Mouse (Mus musculus) kidney, embryonic 15.5 days (tissue): ENCODE results near the gene Apoa2. TPM values are rescaled to one million over a fixed set of nuclear protein-coding genes. Genes with fewer than 3 reads are reported as not detected.

Experiments
- ATAC-seq: fragments of 200-750 bp; cut with Nextera tagmentation; replicated peaks from 2 replicates; pipeline ENCODE4 v1.8.0; 2017; ENCODE audit warnings: moderate TSS enrichment; ENCODE audit not compliant: low FRiP score
- H3K27ac ChIP-seq: fragments of 300-500 bp; sonication (generic); 2 replicates; pipeline ENCODE4 v1.5.1; 2015; ENCODE audit warnings: mild to moderate bottlenecking, inconsistent platforms
- H3K27me3 ChIP-seq: fragments of 300-500 bp; sonication (generic); 2 replicates; pipeline ENCODE4 v1.6.1; 2015; ENCODE audit warnings: inconsistent platforms
- H3K36me3 ChIP-seq: fragments of 300-500 bp; sonication (generic); 2 replicates; pipeline ENCODE4 v1.6.1; 2015; ENCODE audit warnings: inconsistent platforms
- H3K4me1 ChIP-seq: fragments of 300-500 bp; sonication (generic); 2 replicates; pipeline ENCODE4 v1.6.1; 2015; ENCODE audit warnings: inconsistent platforms
- H3K4me2 ChIP-seq: fragments of 300-500 bp; sonication (generic); 2 replicates; pipeline ENCODE4 v1.6.1; 2015; ENCODE audit warnings: moderate library complexity, mild to moderate bottlenecking, inconsistent platforms
- H3K4me3 ChIP-seq: fragments of 300-500 bp; sonication (generic); replicated peaks from 2 replicates; pipeline ENCODE4 v1.5.1; 2015; ENCODE audit warnings: mild to moderate bottlenecking, inconsistent platforms
- H3K9ac ChIP-seq: fragments of 300-500 bp; sonication (generic); 2 replicates; pipeline ENCODE4 v1.6.1; 2015; ENCODE audit warnings: mild to moderate bottlenecking, inconsistent platforms
- H3K9me3 ChIP-seq: fragments of 300-500 bp; sonication (generic); replicated peaks from 2 replicates; pipeline ENCODE4 v1.6.1; 2016; ENCODE audit warnings: inconsistent platforms
- WGBS: fragments of 180-500 bp; shearing (Covaris S2); methylation state at CpG from one replicate; pipeline ENCODE4 v1.1.7; 2015; ENCODE audit warnings: mixed read lengths; 5-methylcytosine and 5-hydroxymethylcytosine counted together
- polyA plus RNA-seq: library from polyadenylated mRNA; unstranded; fragments of >200 nt; fragmentation: Nextera tagmentation; extraction: Ambion mirVana; gene quantifications from 2 replicates; pipeline ENCODE4 v1.2.1, GENCODE M21; 2015

Gene Apoa2
- polyA plus RNA-seq, 1 experiment from 2014 or later: 97.5 TPM

DNA sequence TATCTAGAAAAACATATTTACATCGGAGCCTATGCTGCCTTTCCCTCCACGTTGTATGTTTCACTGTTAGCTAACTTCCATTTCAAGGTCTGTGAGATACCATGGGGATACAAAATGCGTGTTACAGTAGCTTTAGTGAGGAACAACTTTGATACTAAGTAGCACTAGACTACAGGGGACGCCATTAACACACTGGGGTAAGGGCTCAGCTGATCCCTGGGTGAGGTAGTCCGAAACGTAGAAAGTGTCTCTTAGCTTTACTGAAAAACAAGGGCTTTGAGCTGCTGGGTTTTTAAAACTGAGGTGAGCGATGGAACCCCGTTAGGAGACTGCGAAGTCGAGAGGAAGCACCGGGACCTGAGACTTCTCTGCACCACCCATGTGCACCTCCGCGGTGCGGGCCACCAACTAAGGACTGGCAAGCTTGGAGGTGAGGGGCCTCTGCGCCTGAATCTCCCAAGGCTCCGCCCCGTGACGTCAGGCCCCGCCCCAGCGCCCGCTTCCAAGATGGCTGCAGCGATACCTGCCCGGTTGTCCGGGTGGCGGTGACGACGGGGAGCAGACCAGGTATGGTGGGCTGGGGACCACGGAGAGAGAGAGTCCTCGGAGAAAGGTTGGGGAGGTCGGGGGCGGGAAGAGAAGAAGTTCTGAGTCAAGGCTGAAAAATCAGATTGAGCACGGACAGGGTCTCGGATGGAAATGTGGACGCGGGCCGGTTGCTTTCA, 45.2 kb downstream of the Apoa2 start, which contains the start of gene B4galt3:
Gene B4galt3 (plus strand): TSS at position 481 of the 725 bp plus-strand sequence.
- Histone ChIP-seq H3K4me2 (peak within 1 kb of the TSS; percentile 87), H3K27me3 (no peaks in the 10 kb centered on the region), H3K27ac (peak within 1 kb of the TSS; percentile 85), H3K36me3 (peaks cover 34% of the 10 kb centered on the region), H3K4me1 (peaks cover 24% of the 10 kb centered on the region), H3K9me3 (no peaks in the 10 kb centered on the region), H3K4me3 (peak within 1 kb of the TSS; percentile 82), H3K9ac (peak within 1 kb of the TSS; percentile 69)
- 3% methylated on average over 36 of the region's 36 CpGs for WGBS
- ATAC-seq: peak; percentile 95

DNA sequence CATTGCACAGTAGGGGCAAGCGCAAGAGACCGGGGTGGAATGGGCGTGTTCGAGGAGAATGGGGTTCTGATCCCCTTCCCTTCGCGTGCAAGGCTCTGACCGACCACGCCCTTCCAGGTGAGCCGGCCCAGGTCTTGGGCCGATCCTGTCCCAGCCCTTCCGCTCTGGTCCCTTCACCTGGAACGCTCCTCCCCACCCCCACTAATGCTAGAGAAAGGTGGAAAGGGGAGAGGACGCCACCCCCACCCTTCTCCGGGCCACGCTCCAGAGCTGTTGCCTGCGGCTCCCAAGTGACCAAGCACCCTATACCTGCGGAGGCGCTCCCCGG, 45.7 kb downstream of the Apoa2 start:
- H3K27ac ChIP-seq: peak overlapping the region; percentile 85
- peak overlapping the region; percentile 82 for H3K4me3 ChIP-seq
- under 1% methylated on average over 17 of the region's 19 CpGs for WGBS
- H3K9ac ChIP-seq: peak overlapping the region; percentile 69
- H3K4me1 ChIP-seq: peaks cover 24% of the 10 kb centered on the region
- peak; percentile 90 for ATAC-seq
- H3K4me2 ChIP-seq: peak overlapping the region; percentile 87
- H3K27me3 ChIP-seq: no peaks in the 10 kb centered on the region
- no peaks in the 10 kb centered on the region for H3K9me3 ChIP-seq
- H3K36me3 ChIP-seq: peaks cover 39% of the 10 kb centered on the region

GRCm38 (mm10) chr1:171271196-171271595, 46.3 kb downstream of the Apoa2 start:
- Histone ChIP-seq H3K27ac (peak overlapping the region; percentile 85), H3K4me1 (peaks cover 24% of the 10 kb centered on the region), H3K4me3 (peak overlapping the region; percentile 82), H3K27me3 (no peaks in the 10 kb centered on the region), H3K4me2 (peak overlapping the region; percentile 87), H3K9me3 (no peaks in the 10 kb centered on the region), H3K36me3 (peaks cover 46% of the 10 kb centered on the region), H3K9ac (peak overlapping the region; percentile 69)
- no peak for ATAC-seq
- 40% methylated on average over 9 of the region's 9 CpGs for WGBS

GRCm38 (mm10) chr1:171271622-171272021, 46.8 kb downstream of the Apoa2 start:
- peak overlapping the region; percentile 82 for H3K4me3 ChIP-seq
- no peaks in the 10 kb centered on the region for H3K27me3 ChIP-seq
- peak overlapping the region; percentile 87 for H3K4me2 ChIP-seq
- 0 out of 2 replicates have a peak overlapping the region, but pooled peaks have one; percentile 85 for H3K27ac ChIP-seq
- 65% methylated on average over 10 of the region's 10 CpGs for WGBS
- H3K36me3 ChIP-seq: peaks cover 50% of the 10 kb centered on the region
- no peaks in the 10 kb centered on the region for H3K9me3 ChIP-seq
- H3K4me1 ChIP-seq: peaks cover 24% of the 10 kb centered on the region
- ATAC-seq: no peak
- H3K9ac ChIP-seq: 0 out of 2 replicates have a peak overlapping the region, but pooled peaks have one; percentile 69

DNA sequence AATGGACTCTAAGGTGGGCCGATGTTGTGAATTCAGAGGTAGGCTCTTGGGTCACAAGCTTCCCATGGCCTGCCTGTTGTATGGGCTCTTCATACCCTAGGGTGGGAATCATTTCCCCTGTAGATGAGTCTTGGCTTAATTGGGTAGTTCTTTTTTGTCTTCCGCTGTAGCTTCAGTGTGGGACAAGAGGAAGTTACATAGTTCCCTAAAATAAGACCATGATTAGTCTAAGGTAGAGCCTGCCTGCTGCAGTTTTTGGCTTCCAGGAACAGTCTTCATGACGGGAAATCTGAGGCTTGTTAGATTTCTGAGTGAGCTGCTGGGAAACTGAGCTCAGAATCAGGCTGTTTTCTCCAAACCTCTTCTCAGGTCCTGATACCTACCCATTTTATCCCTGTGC, 47.2 kb downstream of the Apoa2 start:
- WGBS: 93% methylated on average over 3 of the region's 3 CpGs
- Histone ChIP-seq H3K4me3 (peak overlapping the region; percentile 82), H3K9ac (0 out of 2 replicates have a peak overlapping the region, but pooled peaks have one; percentile 69), H3K36me3 (peaks cover 55% of the 10 kb centered on the region), H3K4me2 (peak overlapping the region; percentile 87), H3K27me3 (no peaks in the 10 kb centered on the region), H3K27ac (no peak overlapping the region), H3K4me1 (peaks cover 24% of the 10 kb centered on the region), H3K9me3 (no peaks in the 10 kb centered on the region)
- no peak for ATAC-seq

DNA sequence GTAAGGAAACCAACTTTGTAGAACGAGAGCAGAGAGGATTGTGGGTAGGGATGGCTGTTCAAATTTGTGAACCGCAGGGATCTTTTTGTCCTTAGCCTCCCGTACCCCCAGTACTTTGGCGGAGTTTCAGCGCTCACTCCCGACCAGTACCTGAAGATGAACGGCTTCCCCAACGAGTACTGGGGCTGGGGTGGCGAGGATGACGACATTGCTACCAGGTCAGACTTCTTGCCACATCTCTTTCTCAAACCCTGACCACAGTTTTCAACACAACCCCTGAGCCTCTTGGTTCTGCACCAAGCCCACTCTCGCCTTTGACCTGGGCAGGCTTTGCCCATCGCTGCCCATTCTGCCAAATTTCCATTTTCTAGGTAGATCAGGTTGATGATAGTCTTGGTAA, 49.3 kb downstream of the Apoa2 start:
- Histone ChIP-seq H3K9ac (no peak overlapping the region), H3K27ac (no peak overlapping the region), H3K4me2 (no peak overlapping the region), H3K4me1 (peaks cover 24% of the 10 kb centered on the region), H3K36me3 (peaks cover 75% of the 10 kb centered on the region), H3K4me3 (no peak overlapping the region), H3K9me3 (no peaks in the 10 kb centered on the region), H3K27me3 (no peaks in the 10 kb centered on the region)
- no peak for ATAC-seq
- WGBS: 91% methylated on average over 12 of the region's 12 CpGs

DNA sequence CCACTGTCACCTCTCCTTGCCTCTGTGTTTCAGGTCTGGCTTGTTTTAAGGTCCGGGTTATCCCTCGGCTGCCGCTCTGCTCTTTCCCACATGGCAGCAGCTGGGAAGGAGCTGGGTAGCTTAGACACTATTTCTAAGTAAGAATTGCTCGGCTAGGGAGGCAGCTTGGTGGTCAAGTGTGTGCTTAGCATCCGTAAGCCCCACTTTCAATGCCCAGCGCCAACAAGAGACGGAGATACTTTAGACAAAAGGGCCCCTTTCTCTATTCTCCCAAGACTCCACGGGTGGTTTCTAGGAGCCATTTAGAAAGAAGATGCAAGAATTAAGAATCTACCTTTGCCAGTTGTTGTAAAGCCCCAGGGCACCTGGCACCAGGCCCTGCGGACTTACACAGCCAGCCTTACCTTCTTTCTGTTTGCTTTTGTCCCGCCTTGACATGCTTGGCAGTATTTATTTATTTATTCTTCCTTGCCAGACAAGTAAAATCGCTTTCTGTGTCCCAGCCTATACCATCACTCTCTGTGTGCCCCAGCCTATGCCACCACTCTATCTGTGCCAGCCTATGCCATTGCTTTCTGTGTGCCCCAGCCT, 50.4 kb downstream of the Apoa2 start:
- no peak for ATAC-seq
- Histone ChIP-seq H3K4me1 (peaks cover 28% of the 10 kb centered on the region), H3K27ac (no peak overlapping the region), H3K4me3 (no peak overlapping the region), H3K4me2 (no peak overlapping the region), H3K27me3 (no peaks in the 10 kb centered on the region), H3K9me3 (no peaks in the 10 kb centered on the region), H3K36me3 (peaks cover 77% of the 10 kb centered on the region), H3K9ac (no peak overlapping the region)
- 90% methylated on average over 11 of the region's 11 CpGs for WGBS

Other genes starting within 250 kb of the Apoa2 start
- 1.8 and 2.8 TPM in 2 replicates for gene Fcgr2b, start 248.5 kb upstream of the Apoa2 start, polyA plus RNA-seq
- 1.2 and 1.3 TPM in 2 replicates for gene Fcgr4, start 206.1 kb upstream of the Apoa2 start, polyA plus RNA-seq
- gene Fcgr3, start 160.1 kb upstream of the Apoa2 start, polyA plus RNA-seq: 7.8 and 10.5 TPM in 2 replicates
- gene Cfap126, start 111.1 kb upstream of the Apoa2 start, polyA plus RNA-seq: 2.0 and 2.1 TPM in 2 replicates
- gene Sdhc, start 74.5 kb upstream of the Apoa2 start, polyA plus RNA-seq: 307 and 309 TPM in 2 replicates
- 0.86 and 0.99 TPM in 2 replicates for gene Mpz, start 74.3 kb upstream of the Apoa2 start, polyA plus RNA-seq
- gene Pcp4l1, start 28.8 kb upstream of the Apoa2 start, polyA plus RNA-seq: 2.8 and 4.0 TPM in 2 replicates
- 0.26 and 0.81 TPM in 2 replicates for gene Nr1i3, start 11.1 kb upstream of the Apoa2 start, polyA plus RNA-seq
- 35.1 and 35.4 TPM in 2 replicates for gene Tomm40l, start 2.5 kb upstream of the Apoa2 start, polyA plus RNA-seq
- 35.0 and 36.9 TPM in 2 replicates for gene Fcer1g, start 9.3 kb downstream of the Apoa2 start, polyA plus RNA-seq
- gene Adamts4, start 25.4 kb downstream of the Apoa2 start, polyA plus RNA-seq: 10.7 and 11.6 TPM in 2 replicates
- gene Ndufs2, start 26.3 kb downstream of the Apoa2 start, polyA plus RNA-seq: 276 and 283 TPM in 2 replicates
- gene B4galt3, start 45.3 kb downstream of the Apoa2 start, polyA plus RNA-seq: 80.4 and 94.3 TPM in 2 replicates
- gene Ppox, start 56.1 kb downstream of the Apoa2 start, polyA plus RNA-seq: 63.0 and 65.4 TPM in 2 replicates
- gene Usp21, start 62.9 kb downstream of the Apoa2 start, polyA plus RNA-seq: 87.7 and 97.8 TPM in 2 replicates
- gene Ufc1, start 70.0 kb downstream of the Apoa2 start, polyA plus RNA-seq: 106 and 118 TPM in 2 replicates
- gene Dedd, start 104.1 kb downstream of the Apoa2 start, polyA plus RNA-seq: 53.1 and 55.7 TPM in 2 replicates
- 47.8 and 50.5 TPM in 2 replicates for gene Nit1, start 120.6 kb downstream of the Apoa2 start, polyA plus RNA-seq
- gene Pfdn2, start 120.6 kb downstream of the Apoa2 start, polyA plus RNA-seq: 122 and 130 TPM in 2 replicates
- gene Klhdc9, start 135.7 kb downstream of the Apoa2 start, polyA plus RNA-seq: 2.6 TPM in 2 replicates
- gene Nectin4, start 145.0 kb downstream of the Apoa2 start, polyA plus RNA-seq: 3.0 and 3.5 TPM in 2 replicates
- gene Arhgap30, start 163.9 kb downstream of the Apoa2 start, polyA plus RNA-seq: 1.2 and 1.6 TPM in 2 replicates
- 71.2 and 90.9 TPM in 2 replicates for gene Usf1, start 186.3 kb downstream of the Apoa2 start, polyA plus RNA-seq
- 6.8 and 7.5 TPM in 2 replicates for gene Tstd1, start 193.8 kb downstream of the Apoa2 start, polyA plus RNA-seq
- gene F11r, start 212.5 kb downstream of the Apoa2 start, polyA plus RNA-seq: 137 TPM in 2 replicates